Mouse (Mus musculus) testis, adult 2 months (tissue): ENCODE measurements around the gene Nudcd2. TPM values are rescaled to one million over a fixed set of nuclear protein-coding genes. Genes with fewer than 3 reads are reported as not detected.

Experiments
- H3K27ac ChIP-seq: fragments of 200-500 bp; 2 replicates; pipeline ENCODE4 v1.5.1; 2012; ENCODE audit warnings: low read depth, low read length; ENCODE audit not compliant: control insufficient read depth, insufficient read depth
- H3K27me3 ChIP-seq: fragments of 200-500 bp; 2 replicates; pipeline ENCODE4 v1.6.1; 2012; ENCODE audit warnings: mild to moderate bottlenecking, low read length, moderate library complexity; ENCODE audit not compliant: control insufficient read depth, insufficient read depth
- H3K36me3 ChIP-seq: fragments of 200-500 bp; 2 replicates; pipeline ENCODE4 v1.6.1; 2012; ENCODE audit warnings: mild to moderate bottlenecking, low read length; ENCODE audit not compliant: control insufficient read depth, insufficient read depth
- H3K4me1 ChIP-seq: fragments of 200-500 bp; 2 replicates; pipeline ENCODE4 v1.6.1; 2012; ENCODE audit warnings: low read length; ENCODE audit not compliant: control insufficient read depth, insufficient read depth
- H3K4me3 ChIP-seq: fragments of 200-500 bp; 2 replicates; pipeline ENCODE4 v1.5.1; 2012; ENCODE audit warnings: low read depth, mild to moderate bottlenecking, low read length, moderate library complexity, mixed read lengths; ENCODE audit not compliant: control insufficient read depth
- CTCF ChIP-seq: fragments of 200-500 bp; IDR thresholded peaks from 2 replicates; pipeline ENCODE4 v1.5.1; 2012; ENCODE audit warnings: low read depth, mild to moderate bottlenecking, inconsistent platforms, low read length, moderate library complexity; ENCODE audit not compliant: control insufficient read depth, insufficient read depth, insufficient replicate concordance
- POLR2A ChIP-seq: fragments of 200-500 bp; IDR thresholded peaks from 2 replicates; pipeline ENCODE4 v1.6.1; 2012; ENCODE audit warnings: low read depth, mild to moderate bottlenecking, inconsistent platforms, low read length, moderate library complexity; ENCODE audit not compliant: control insufficient read depth
- polyA plus RNA-seq: library from polyadenylated mRNA; depleted of rRNA; stranded (reverse); fragments of >200 nt; gene quantifications from 2 replicates; pipeline ENCODE4 v1.2.3, GENCODE M21; 2012

The Nudcd2 gene
- polyA plus RNA-seq, 1 experiment: 9.7 TPM

- no peak overlapping the region for H3K27ac ChIP-seq
- H3K36me3 ChIP-seq: no peaks in the 10 kb centered on the region
- no peaks in the 10 kb centered on the region for H3K27me3 ChIP-seq
- no peak overlapping the region for H3K4me3 ChIP-seq
- peaks cover 2% of the 10 kb centered on the region; the same call in 1 of the 2 replicates for H3K4me1 ChIP-seq
- TF ChIP-seq CTCF (no peak), POLR2A (no peak)
Measured at GRCm38 (mm10) chr11:40755968-40756367, 22.5 kb downstream of the Nudcd2 start.

- Histone ChIP-seq H3K27ac (no peak overlapping the region), H3K4me1 (no peaks in the 10 kb centered on the region), H3K27me3 (no peaks in the 10 kb centered on the region), H3K4me3 (no peak overlapping the region), H3K36me3 (no peaks in the 10 kb centered on the region)
- no peak for TF ChIP-seq POLR2A
Measured at GRCm38 (mm10) chr11:40759896-40760295, 26.4 kb downstream of the Nudcd2 start.

- H3K4me1 ChIP-seq: no peaks in the 10 kb centered on the region
- no peak for TF ChIP-seq CTCF
- TF ChIP-seq POLR2A: no peak
- H3K27ac ChIP-seq: no peak overlapping the region
- no peak overlapping the region for H3K4me3 ChIP-seq
- H3K36me3 ChIP-seq: no peaks in the 10 kb centered on the region
- H3K27me3 ChIP-seq: no peaks in the 10 kb centered on the region
Measured at GRCm38 (mm10) chr11:40763395-40763794, 29.9 kb downstream of the Nudcd2 start.

GRCm38 (mm10) chr11:40764690-40765089 lies 31.2 kb downstream of the Nudcd2 start:
- TF ChIP-seq CTCF: no peak
- H3K4me3 ChIP-seq: no peak overlapping the region
- H3K27ac ChIP-seq: no peak overlapping the region
- no peaks in the 10 kb centered on the region for H3K4me1 ChIP-seq
- H3K27me3 ChIP-seq: no peaks in the 10 kb centered on the region
- H3K36me3 ChIP-seq: no peaks in the 10 kb centered on the region

- Histone ChIP-seq H3K27ac (no peak overlapping the region), H3K27me3 (no peaks in the 10 kb centered on the region), H3K4me1 (no peaks in the 10 kb centered on the region), H3K4me3 (no peak overlapping the region), H3K36me3 (no peaks in the 10 kb centered on the region)
- no peak for TF ChIP-seq CTCF
- TF ChIP-seq POLR2A: no peak
Measured at GRCm38 (mm10) chr11:40775315-40776269, 42.1 kb downstream of the Nudcd2 start.

- no peak for TF ChIP-seq CTCF
- no peak for TF ChIP-seq POLR2A
- H3K27me3 ChIP-seq: no peaks in the 10 kb centered on the region
- H3K4me3 ChIP-seq: no peak overlapping the region
- H3K27ac ChIP-seq: no peak overlapping the region
- no peaks in the 10 kb centered on the region for H3K36me3 ChIP-seq
- no peaks in the 10 kb centered on the region for H3K4me1 ChIP-seq
Measured at GRCm38 (mm10) chr11:40781857-40782256, 48.4 kb downstream of the Nudcd2 start.

GRCm38 (mm10) chr11:40783346-40783745 lies 49.9 kb downstream of the Nudcd2 start:
- H3K27ac ChIP-seq: no peak overlapping the region
- H3K4me1 ChIP-seq: no peaks in the 10 kb centered on the region
- H3K36me3 ChIP-seq: no peaks in the 10 kb centered on the region
- no peaks in the 10 kb centered on the region for H3K27me3 ChIP-seq
- no peak overlapping the region for H3K4me3 ChIP-seq
- TF ChIP-seq POLR2A (no peak), CTCF (no peak)

GRCm38 (mm10) chr11:40784326-40784725 lies 50.9 kb downstream of the Nudcd2 start:
- Histone ChIP-seq H3K4me3 (no peak overlapping the region), H3K36me3 (no peaks in the 10 kb centered on the region), H3K27ac (no peak overlapping the region), H3K4me1 (no peaks in the 10 kb centered on the region), H3K27me3 (no peaks in the 10 kb centered on the region)
- TF ChIP-seq CTCF (no peak), POLR2A (no peak)
